ENCODE assay signal across 8 mouse cellular contexts in the genomic region with DNA sequence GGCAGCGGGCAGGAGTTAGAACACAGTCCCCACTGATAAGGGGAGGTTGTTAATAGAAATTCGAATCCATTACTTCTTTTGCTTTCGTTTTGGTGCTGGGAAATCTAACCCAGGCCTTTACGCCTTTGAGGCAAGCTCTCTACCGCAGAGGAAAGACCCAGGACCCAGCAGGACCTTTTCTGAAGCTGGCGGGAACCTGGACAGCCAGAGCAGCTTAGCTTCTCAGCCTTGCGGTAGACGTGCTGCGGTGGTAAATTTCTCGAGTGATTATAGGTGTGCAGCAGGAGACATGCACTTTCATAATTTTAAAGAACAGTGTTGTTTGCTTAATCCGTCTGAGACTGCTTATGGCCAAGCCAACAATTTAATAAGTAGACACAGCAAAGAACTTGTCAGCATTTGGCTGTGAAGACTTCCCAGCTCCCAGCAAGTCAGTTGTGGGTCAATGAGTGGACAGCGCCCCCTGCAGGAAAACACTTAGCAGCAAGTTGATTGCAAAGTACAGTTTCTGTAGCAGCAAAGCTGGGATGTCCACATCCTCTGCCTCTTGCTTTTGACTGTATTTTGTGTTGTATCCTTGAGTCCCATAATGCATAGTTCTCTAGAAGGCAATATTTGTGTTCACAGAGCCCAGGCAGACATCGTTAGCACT. TPM values are rescaled to one million over a fixed set of nuclear protein-coding genes. Genes with fewer than 3 reads are reported as not detected.
DNase-seq lines count a peak whose midpoint lies in the region; ATAC-seq and TF ChIP-seq lines count a peak whose summit lies in the region.

No protein-coding gene starts in this region.

- H3ac ChIP-seq in myocyte (ENCODE audit: control insufficient read depth, insufficient read length), result no peak overlapping the region

- no peaks in the 10 kb centered on the region for H3K9me3 ChIP-seq in limb, embryonic 13.5 days
- H3K9me3 ChIP-seq in stomach, embryonic 15.5 days, result no peaks in the 10 kb centered on the region

- WGBS in limb, embryonic 13.5 days, result 36% methylated on average over 13 of the region's 13 CpGs
- WGBS in stomach, embryonic 15.5 days, result 35% methylated on average over 13 of the region's 13 CpGs

- H3K4me2 ChIP-seq in limb, embryonic 13.5 days (replicated peaks), result peak overlapping the region; percentile 33
- H3K4me2 ChIP-seq in myocyte (ENCODE audit: low read depth), result peak overlapping the region; percentile 72
- peak overlapping the region; percentile 27 for H3K4me2 ChIP-seq in stomach, embryonic 15.5 days

- no peak overlapping the region for H3K4me3 ChIP-seq in limb, embryonic 13.5 days
- H3K4me3 ChIP-seq in myocyte, result no peak overlapping the region
- no peak overlapping the region; the same call in 1 of the 2 replicates for H3K4me3 ChIP-seq in stomach, embryonic 15.5 days (replicated peaks)

- no peak for TF ChIP-seq POLR2A in myocyte (IDR thresholded peaks at IDR 0.05; ENCODE audit: insufficient read length, low read depth)

- H3K36me3 ChIP-seq in limb, embryonic 13.5 days, result peaks cover 11% of the 10 kb centered on the region
- no peaks in the 10 kb centered on the region for H3K36me3 ChIP-seq in myocyte (ENCODE audit: control insufficient read depth, insufficient read depth)
- H3K36me3 ChIP-seq in stomach, embryonic 15.5 days, result no peaks in the 10 kb centered on the region

- no peak overlapping the region for H3K27ac ChIP-seq in limb, embryonic 13.5 days
- no peak overlapping the region for H3K27ac ChIP-seq in stomach, embryonic 15.5 days

- no peaks in the 10 kb centered on the region for H3K27me3 ChIP-seq in limb, embryonic 13.5 days
- no peaks in the 10 kb centered on the region for H3K27me3 ChIP-seq in myocyte (ENCODE audit: control insufficient read depth, insufficient read depth, insufficient read length)
- no peaks in the 10 kb centered on the region for H3K27me3 ChIP-seq in stomach, embryonic 15.5 days (replicated peaks)

- peak; percentile 92 for DNase-seq in 416B (ENCODE audit: low read depth)
- DNase-seq in adrenal gland, adult (ENCODE audit: inconsistent age in 2 of 2, low spot score in 1 of 2), result peak; percentile 88 to 96
- DNase-seq in embryo, embryonic 10 days (ENCODE audit: low spot score), result peak; percentile 90
- DNase-seq in heart, adult 11 months, result peak; percentile 95
- DNase-seq in kidney, adult 8-10 months, result peak; percentile 81 to 90

- no peaks in the 10 kb centered on the region for H3K79me2 ChIP-seq in myocyte (ENCODE audit: control insufficient read depth, insufficient read depth)

- peak overlapping the region; percentile 43; the same call in 1 of the 2 replicates for H3K9ac ChIP-seq in limb, embryonic 13.5 days
- no peak overlapping the region for H3K9ac ChIP-seq in stomach, embryonic 15.5 days

- ATAC-seq in limb, embryonic 13.5 days (ENCODE audit: low FRiP score, low read depth), result 0 out of 2 replicates have a peak, but pooled peaks have one; percentile 40
- ATAC-seq in stomach, embryonic 15.5 days (ENCODE audit: insufficient read depth, low FRiP score, low read depth), result peak; percentile 39; the same call in 1 of the 2 replicates

- H3K4me1 ChIP-seq in limb, embryonic 13.5 days, result 0 out of 2 replicates have a peak, but pooled peaks cover 3% of the 10 kb centered on the region
- no peaks in the 10 kb centered on the region for H3K4me1 ChIP-seq in stomach, embryonic 15.5 days

TF ChIP-seq in myocyte, 11 proteins besides CTCF, POLR2A, EP300 and RAD21:
- TF ChIP-seq CEBPB (IDR thresholded peaks at IDR 0.05; ENCODE audit: insufficient read depth, poor library complexity, severe bottlenecking) (no peak), POLR2AphosphoS2 (IDR thresholded peaks at IDR 0.05; ENCODE audit: insufficient read length, low read depth) (no peak), E2F4 (IDR thresholded peaks at IDR 0.05; ENCODE audit: insufficient read depth) (no peak), TCF3 (IDR thresholded peaks at IDR 0.05; ENCODE audit: insufficient read length, low read depth) (no peak), REST (IDR thresholded peaks at IDR 0.05; ENCODE audit: insufficient read depth, insufficient read length) (no peak), SRF (IDR thresholded peaks at IDR 0.05; ENCODE audit: control insufficient read depth, insufficient read length, low read depth) (no peak), MAX (IDR thresholded peaks at IDR 0.05; ENCODE audit: low read depth) (no peak), MYOD1 (IDR thresholded peaks at IDR 0.05; ENCODE audit: control insufficient read depth in 1 of 3, insufficient read length in 2 of 3, low read depth in 2 of 3) (no peak)

RNA-seq across cellular contexts. Expression of gene 0610009B22Rik, which starts 7.2 kb away (rescaled TPM):
- 89.7 and 93.3 TPM in 2 replicates for polyA plus RNA-seq in limb, embryonic 13.5 days (2015; fragmentation: Nextera tagmentation; extraction: Ambion mirVana)
- polyA plus RNA-seq in myocyte (2012; fragmentation: generic; extraction: Trizol), result 27.9 TPM
- 95.8 and 102 TPM in 2 replicates for polyA plus RNA-seq in stomach, embryonic 15.5 days (2015; fragmentation: Nextera tagmentation; extraction: Ambion mirVana)

RNA-seq across cellular contexts. Expression of gene D930048N14Rik, which starts 30.7 kb away (rescaled TPM):
- 3.1 and 3.5 TPM in 2 replicates for polyA plus RNA-seq in limb, embryonic 13.5 days (2015; fragmentation: Nextera tagmentation; extraction: Ambion mirVana)
- polyA plus RNA-seq in myocyte (2012; fragmentation: generic; extraction: Trizol), result 0.25 TPM
- 3.6 and 4.3 TPM in 2 replicates for polyA plus RNA-seq in stomach, embryonic 15.5 days (2015; fragmentation: Nextera tagmentation; extraction: Ambion mirVana)

RNA-seq across cellular contexts. Expression of gene N4bp3, which starts 30.8 kb away (rescaled TPM):
- 31.1 and 32.4 TPM in 2 replicates for polyA plus RNA-seq in limb, embryonic 13.5 days (2015; fragmentation: Nextera tagmentation; extraction: Ambion mirVana)
- 16.3 TPM for polyA plus RNA-seq in myocyte (2012; fragmentation: generic; extraction: Trizol)
- polyA plus RNA-seq in stomach, embryonic 15.5 days (2015; fragmentation: Nextera tagmentation; extraction: Ambion mirVana), result 19.8 and 21.5 TPM in 2 replicates

RNA-seq across cellular contexts. Expression of gene Rmnd5b, which starts 45.8 kb away (rescaled TPM):
- 51.8 and 56.1 TPM in 2 replicates for polyA plus RNA-seq in limb, embryonic 13.5 days (2015; fragmentation: Nextera tagmentation; extraction: Ambion mirVana)
- polyA plus RNA-seq in myocyte (2012; fragmentation: generic; extraction: Trizol), result 41.0 TPM
- polyA plus RNA-seq in stomach, embryonic 15.5 days (2015; fragmentation: Nextera tagmentation; extraction: Ambion mirVana), result 39.9 and 43.6 TPM in 2 replicates
